19 mouse cellular contexts compared by ENCODE assay signal in the genomic region with DNA sequence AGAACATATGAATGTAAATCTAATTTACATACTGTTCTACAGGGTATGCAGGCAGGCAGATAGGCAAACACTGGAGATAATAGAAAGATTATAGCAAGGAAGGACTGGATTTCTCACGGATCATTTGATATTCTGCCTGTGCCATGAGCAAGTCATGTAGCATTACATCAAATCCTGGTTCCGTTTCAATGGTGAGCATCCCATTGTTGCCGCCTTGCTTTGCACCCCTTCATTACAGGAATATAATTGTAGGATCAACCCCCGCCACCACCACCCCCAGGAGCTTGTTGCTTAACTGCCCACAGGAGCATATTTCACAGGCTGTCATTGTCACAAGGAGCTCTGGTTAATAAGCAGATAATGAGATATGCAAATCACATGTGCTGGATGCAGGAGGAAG.
DNase-seq lines count a peak whose midpoint lies in the region; ATAC-seq and TF ChIP-seq lines count a peak whose summit lies in the region.
"Had no signal": no experiment of that assay in that cellular context is flagged by ENCODE, and none has a peak within 500 bp of the region (broad histone marks: within the 10 kb centered on the region; RNA-seq: fewer than 3 reads in every experiment).

No protein-coding gene starts in this region.

- H3K9ac ChIP-seq in embryonic facial prominence, embryonic 14.5 days (ENCODE audit: low read depth, low read length): no peak overlapping the region
- H3K9ac ChIP-seq in midbrain, postnatal 0 days (replicated peaks; ENCODE audit: low read length, poor library complexity, severe bottlenecking): no peak overlapping the region
- H3K9ac ChIP-seq: embryonic facial prominence, embryonic 13.5 days; forebrain, embryonic 13.5 days; forebrain, postnatal 0 days; heart, embryonic 13.5 days; intestine, embryonic 15.5 days had no signal

- no peaks in the 10 kb centered on the region for H3K4me1 ChIP-seq in embryonic facial prominence, embryonic 14.5 days (ENCODE audit: control insufficient read depth, insufficient read depth, low read length)
- H3K4me1 ChIP-seq in embryonic facial prominence, embryonic 10.5 days: peaks cover 19% of the 10 kb centered on the region
- peaks cover 3% of the 10 kb centered on the region; the same call in 1 of the 2 replicates for H3K4me1 ChIP-seq in midbrain, postnatal 0 days (ENCODE audit: insufficient read depth, low read length)
- H3K4me1 ChIP-seq: heart, embryonic 13.5 days; intestine, embryonic 15.5 days had no signal

- ATAC-seq in embryonic facial prominence, embryonic 14.5 days (ENCODE audit: low read depth): peak; percentile 33; the same call in 1 of the 2 replicates
- no peak for ATAC-seq in midbrain, postnatal 0 days (ENCODE audit: low FRiP score)
- ATAC-seq: activated CD4-positive, CD25-positive, alpha-beta regulatory T cell, adult 4 months; forebrain, embryonic 13.5 days; intestine, embryonic 15.5 days; Patski had no signal

- no peak overlapping the region for H3K4me3 ChIP-seq in embryonic facial prominence, embryonic 14.5 days (ENCODE audit: low read depth, low read length)
- H3K4me3 ChIP-seq in embryonic facial prominence, embryonic 10.5 days: no peak overlapping the region
- no peak overlapping the region for H3K4me3 ChIP-seq in midbrain, postnatal 0 days (ENCODE audit: low read depth, low read length)
- H3K4me3 ChIP-seq: embryonic facial prominence, embryonic 13.5 days; forebrain, embryonic 13.5 days; heart, embryonic 13.5 days; intestine, embryonic 15.5 days had no signal

- H3K27ac ChIP-seq in embryonic facial prominence, embryonic 14.5 days (replicated peaks; ENCODE audit: low read depth, low read length): no peak overlapping the region
- no peak overlapping the region for H3K27ac ChIP-seq in embryonic facial prominence, embryonic 10.5 days (replicated peaks)
- no peak overlapping the region for H3K27ac ChIP-seq in midbrain, postnatal 0 days (ENCODE audit: low read depth, low read length)
- H3K27ac ChIP-seq: embryonic facial prominence, embryonic 13.5 days; forebrain, embryonic 13.5 days; heart, embryonic 13.5 days; intestine, embryonic 15.5 days had no signal

- DNase-seq in embryonic facial prominence, embryonic 14.5 days (ENCODE audit: low spot score): no peak
- DNase-seq in embryonic facial prominence, embryonic 10.5 days (ENCODE audit: low spot score): no peak
- DNase-seq in left cerebral cortex, postnatal 4 days: peak; percentile 10
- no peak for DNase-seq in left cerebral cortex, postnatal 10 days (ENCODE audit: extremely low spot score in 1 of 2, low spot score in 2 of 2)
- peak; percentile 47 for DNase-seq in Muller cell, postnatal 12 days (ENCODE audit: inconsistent ontology term)
- DNase-seq in midbrain, postnatal 0 days (ENCODE audit: low spot score): peak; percentile 49
- DNase-seq in gastrocnemius, postnatal 14 days: no peak
- DNase-seq in spleen, postnatal 4 days (ENCODE audit: low spot score in 2 of 2): no peak
- DNase-seq: adrenal gland, postnatal 14 days; cerebellum, adult 2 months; forebrain, postnatal 0 days; gastrocnemius, postnatal 25 days; heart, postnatal 36 days had no signal

- no peaks in the 10 kb centered on the region for H3K36me3 ChIP-seq in embryonic facial prominence, embryonic 14.5 days (ENCODE audit: control insufficient read depth, insufficient read depth, low read length)
- H3K36me3 ChIP-seq in embryonic facial prominence, embryonic 10.5 days (replicated peaks): no peaks in the 10 kb centered on the region
- H3K36me3 ChIP-seq in midbrain, postnatal 0 days (ENCODE audit: insufficient read depth, low read length): no peaks in the 10 kb centered on the region
- H3K36me3 ChIP-seq: embryonic facial prominence, embryonic 13.5 days; heart, embryonic 13.5 days; intestine, embryonic 15.5 days had no signal

- intact Hi-C loops in left cerebral cortex, postnatal 4 days (cut with DNase I): no loop called here
- intact Hi-C loops in left cerebral cortex, postnatal 10 days (cut with DNase I): no loop called here
- intact Hi-C loops in gastrocnemius, postnatal 14 days (cut with DNase I; ENCODE audit: low total_unique reads): no loop called here

- 79% methylated on average over 4 of the region's 4 CpGs for WGBS in embryonic facial prominence, embryonic 14.5 days
- 90% methylated on average over 4 of the region's 4 CpGs for WGBS in embryonic facial prominence, embryonic 10.5 days
- 37% methylated on average over 4 of the region's 4 CpGs for WGBS in midbrain, postnatal 0 days

- no peak overlapping the region for H3K4me2 ChIP-seq in embryonic facial prominence, embryonic 14.5 days (ENCODE audit: low read depth, low read length)
- H3K4me2 ChIP-seq in midbrain, postnatal 0 days (ENCODE audit: low read depth, low read length, poor library complexity, severe bottlenecking): no peak overlapping the region
- H3K4me2 ChIP-seq: embryonic facial prominence, embryonic 13.5 days; forebrain, embryonic 13.5 days; heart, embryonic 13.5 days; intestine, embryonic 15.5 days had no signal

- H3K9me3 ChIP-seq in embryonic facial prominence, embryonic 14.5 days (ENCODE audit: control insufficient read depth, low read length): no peaks in the 10 kb centered on the region
- H3K9me3 ChIP-seq in embryonic facial prominence, embryonic 10.5 days: no peaks in the 10 kb centered on the region
- H3K9me3 ChIP-seq in midbrain, postnatal 0 days (ENCODE audit: low read length): no peaks in the 10 kb centered on the region
- H3K9me3 ChIP-seq: embryonic facial prominence, embryonic 13.5 days; forebrain, embryonic 13.5 days; heart, embryonic 13.5 days; intestine, embryonic 15.5 days had no signal

- H3K27me3 ChIP-seq in embryonic facial prominence, embryonic 14.5 days (replicated peaks; ENCODE audit: control insufficient read depth, insufficient read depth, low read length): no peaks in the 10 kb centered on the region
- no peaks in the 10 kb centered on the region for H3K27me3 ChIP-seq in embryonic facial prominence, embryonic 10.5 days (replicated peaks; ENCODE audit: low read depth, poor library complexity, severe bottlenecking)
- no peaks in the 10 kb centered on the region for H3K27me3 ChIP-seq in midbrain, postnatal 0 days (ENCODE audit: insufficient read depth, low read length)
- H3K27me3 ChIP-seq: forebrain, embryonic 13.5 days; heart, embryonic 13.5 days; intestine, embryonic 15.5 days had no signal

- no peak for TF ChIP-seq CTCF in midbrain, postnatal 0 days (IDR thresholded peaks at IDR 0.05)

Comparison
In these comparisons a context has a peak if more than half of its experiments do, and no peak if none do; other contexts are left out.
1. DNase-seq: peak in left cerebral cortex, postnatal 4 days (single experiment), Muller cell, postnatal 12 days (single experiment) and midbrain, postnatal 0 days (single experiment); none in embryonic facial prominence, embryonic 14.5 days (single experiment), embryonic facial prominence, embryonic 10.5 days (single experiment), left cerebral cortex, postnatal 10 days (0 of 2), gastrocnemius, postnatal 14 days (single experiment) and spleen, postnatal 4 days (0 of 2).